Mouse (Mus musculus) stomach, embryonic 15.5 days (tissue): ENCODE results near the gene Mapk3. TPM values are rescaled to one million over a fixed set of nuclear protein-coding genes. Genes with fewer than 3 reads are reported as not detected.

Experiments used
- ATAC-seq: fragments of 200-750 bp; cut with Nextera tagmentation; 2 replicates; pipeline ENCODE4 v1.8.0; 2017; ENCODE audit warnings: low read depth, moderate number of reproducible peaks, moderate TSS enrichment; ENCODE audit not compliant: insufficient read depth, low FRiP score
- H3K27ac ChIP-seq: fragments of 300-500 bp; sonication (generic); 2 replicates; pipeline ENCODE4 v1.5.1; 2015; ENCODE audit warnings: mild to moderate bottlenecking, inconsistent platforms
- H3K27me3 ChIP-seq: fragments of 300-500 bp; sonication (generic); replicated peaks from 2 replicates; pipeline ENCODE4 v1.6.1; 2015; ENCODE audit warnings: inconsistent platforms
- H3K36me3 ChIP-seq: fragments of 300-500 bp; sonication (generic); 2 replicates; pipeline ENCODE4 v1.6.1; 2015; ENCODE audit warnings: inconsistent platforms
- H3K4me1 ChIP-seq: fragments of 300-500 bp; sonication (generic); 2 replicates; pipeline ENCODE4 v1.6.1; 2015; ENCODE audit warnings: inconsistent platforms
- H3K4me2 ChIP-seq: fragments of 300-500 bp; sonication (generic); 2 replicates; pipeline ENCODE4 v1.6.1; 2015; ENCODE audit warnings: mild to moderate bottlenecking, inconsistent platforms
- H3K4me3 ChIP-seq: fragments of 300-500 bp; sonication (generic); replicated peaks from 2 replicates; pipeline ENCODE4 v1.5.1; 2015; ENCODE audit warnings: inconsistent platforms
- H3K9ac ChIP-seq: fragments of 300-500 bp; sonication (generic); 2 replicates; pipeline ENCODE4 v1.6.1; 2015; ENCODE audit warnings: inconsistent platforms
- H3K9me3 ChIP-seq: fragments of 300-500 bp; sonication (generic); 2 replicates; pipeline ENCODE4 v1.6.1; 2016; ENCODE audit warnings: inconsistent platforms
- WGBS: fragments of 180-500 bp; shearing (Covaris S2); methylation state at CpG from one replicate; pipeline ENCODE4 v1.1.7; 2015; 5-methylcytosine and 5-hydroxymethylcytosine counted together
- polyA plus RNA-seq: library from polyadenylated mRNA; unstranded; fragments of >200 nt; fragmentation: Nextera tagmentation; extraction: Ambion mirVana; gene quantifications from 2 replicates; pipeline ENCODE4 v1.2.1, GENCODE M21; 2015

Gene Mapk3
- polyA plus RNA-seq, 1 experiment from 2014 or later: 99.9 TPM

DNA sequence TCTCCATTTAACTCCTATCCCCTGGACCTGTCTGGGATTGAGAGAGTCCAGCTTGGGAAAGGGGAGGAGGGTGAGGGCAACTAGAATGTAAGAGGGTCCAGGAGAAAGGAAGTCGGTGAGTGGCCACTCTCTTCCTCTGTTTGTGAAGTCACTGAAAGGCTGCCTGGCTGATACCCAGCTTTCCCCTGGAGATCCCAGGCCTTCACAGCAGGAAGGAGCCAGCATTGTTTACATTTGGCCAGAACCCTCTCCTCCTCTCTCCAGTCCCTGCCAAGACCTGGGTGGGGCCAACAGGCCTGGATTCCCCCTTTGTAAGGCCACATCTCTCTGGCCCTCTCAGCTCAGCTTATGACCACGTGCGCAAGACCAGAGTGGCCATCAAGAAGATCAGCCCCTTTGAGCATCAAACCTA, 996 bp downstream of the Mapk3 start:
- WGBS: 11% methylated on average over 3 of the region's 3 CpGs
- Histone ChIP-seq H3K4me2 (peak overlapping the region; percentile 88), H3K36me3 (peaks cover 31% of the 10 kb centered on the region), H3K9ac (peak overlapping the region; percentile 68), H3K9me3 (no peaks in the 10 kb centered on the region), H3K27ac (peak overlapping the region; percentile 97), H3K4me3 (peak overlapping the region; percentile 85), H3K27me3 (no peaks in the 10 kb centered on the region), H3K4me1 (peaks cover 37% of the 10 kb centered on the region)
- ATAC-seq: peak; percentile 67

DNA sequence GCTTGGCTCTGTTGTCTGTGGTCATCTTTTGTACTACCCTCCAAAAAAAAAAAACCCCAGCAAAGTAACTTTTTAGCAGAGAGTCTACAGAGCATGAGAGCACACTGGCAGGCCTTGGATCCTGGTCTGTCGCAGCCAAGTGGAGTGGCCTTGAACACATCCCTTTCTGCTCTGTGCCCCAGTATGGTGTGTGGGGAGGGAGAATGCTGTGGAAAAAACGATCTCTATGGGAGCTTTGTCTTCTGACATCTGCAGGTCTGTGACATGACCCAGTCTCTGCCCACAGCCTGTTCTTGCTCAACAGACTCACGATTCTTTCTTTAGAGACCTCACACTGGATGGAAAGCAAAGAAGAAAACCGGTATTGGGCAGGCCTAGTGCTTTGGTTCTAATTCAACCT, 1.6 kb downstream of the Mapk3 start:
- ATAC-seq: no peak
- H3K4me2 ChIP-seq: peak overlapping the region; percentile 88
- H3K4me3 ChIP-seq: peak overlapping the region; percentile 85
- peaks cover 32% of the 10 kb centered on the region for H3K36me3 ChIP-seq
- WGBS: 40% methylated on average over 4 of the region's 4 CpGs
- H3K27ac ChIP-seq: peak overlapping the region; percentile 97
- no peaks in the 10 kb centered on the region for H3K9me3 ChIP-seq
- peaks cover 40% of the 10 kb centered on the region for H3K4me1 ChIP-seq
- H3K9ac ChIP-seq: 0 out of 2 replicates have a peak overlapping the region, but pooled peaks have one; percentile 6
- H3K27me3 ChIP-seq: no peaks in the 10 kb centered on the region

DNA sequence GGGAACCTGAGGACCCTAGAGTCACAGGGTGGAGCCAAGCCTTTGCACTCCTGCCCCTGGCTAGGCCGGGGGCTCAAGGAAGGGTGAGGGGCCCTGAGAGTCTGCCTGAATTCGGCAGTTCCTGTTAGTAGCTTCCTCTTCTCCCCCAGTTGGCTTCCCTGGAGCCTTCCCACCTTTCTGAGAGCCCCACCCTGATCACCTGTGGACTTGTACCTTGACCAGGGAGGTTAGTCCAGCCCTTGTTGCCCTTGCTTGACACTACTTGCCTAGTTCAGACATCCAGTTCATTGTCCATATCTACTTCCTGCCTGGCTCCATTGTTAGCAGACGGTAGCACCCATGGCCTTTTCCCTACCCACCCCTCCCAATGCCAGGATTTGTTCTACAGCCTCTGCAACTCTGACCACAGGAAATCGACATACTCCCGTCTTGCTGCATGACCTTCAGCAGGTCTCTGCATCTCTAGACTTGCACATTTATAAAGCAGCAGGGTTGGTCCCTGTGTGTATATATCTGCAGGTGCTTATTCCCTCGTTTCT, 2.2 kb downstream of the Mapk3 start:
- ATAC-seq: no peak
- Histone ChIP-seq H3K36me3 (peaks cover 38% of the 10 kb centered on the region), H3K4me2 (peak overlapping the region; percentile 88), H3K4me1 (peaks cover 40% of the 10 kb centered on the region), H3K4me3 (0 out of 2 replicates have a peak overlapping the region, but pooled peaks have one; percentile 85), H3K9me3 (no peaks in the 10 kb centered on the region), H3K27ac (peak overlapping the region; percentile 97), H3K9ac (no peak overlapping the region), H3K27me3 (no peaks in the 10 kb centered on the region)
- 44% methylated on average over 6 of the region's 6 CpGs for WGBS

DNA sequence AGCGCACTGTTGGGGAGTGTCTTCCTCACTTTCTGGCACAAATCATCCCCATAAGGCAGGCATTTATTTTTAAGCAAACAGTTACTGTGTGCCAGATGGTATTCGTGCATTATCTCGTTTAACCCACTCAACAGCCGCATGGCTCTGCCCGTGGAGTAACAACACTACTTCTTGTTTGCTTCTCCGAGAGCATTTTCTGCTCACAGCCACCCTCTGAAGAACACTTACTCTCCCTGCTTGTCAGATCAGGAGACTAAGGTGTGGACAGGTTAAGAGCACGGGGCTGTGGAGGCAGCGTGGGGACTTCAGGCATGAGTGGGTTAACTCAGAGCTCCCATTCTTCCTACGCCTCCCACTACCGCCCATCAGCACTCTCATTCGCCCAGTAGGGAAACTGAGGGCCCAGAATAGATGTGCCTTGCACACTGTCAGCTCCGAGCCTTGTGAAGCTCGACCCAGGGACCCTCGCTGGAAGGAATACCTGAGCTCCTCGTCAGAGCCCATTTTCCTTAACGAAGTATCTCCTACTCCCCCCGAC, 3.1 kb downstream of the Mapk3 start:
- peak overlapping the region; percentile 97; the same call in 1 of the 2 replicates for H3K27ac ChIP-seq

DNA sequence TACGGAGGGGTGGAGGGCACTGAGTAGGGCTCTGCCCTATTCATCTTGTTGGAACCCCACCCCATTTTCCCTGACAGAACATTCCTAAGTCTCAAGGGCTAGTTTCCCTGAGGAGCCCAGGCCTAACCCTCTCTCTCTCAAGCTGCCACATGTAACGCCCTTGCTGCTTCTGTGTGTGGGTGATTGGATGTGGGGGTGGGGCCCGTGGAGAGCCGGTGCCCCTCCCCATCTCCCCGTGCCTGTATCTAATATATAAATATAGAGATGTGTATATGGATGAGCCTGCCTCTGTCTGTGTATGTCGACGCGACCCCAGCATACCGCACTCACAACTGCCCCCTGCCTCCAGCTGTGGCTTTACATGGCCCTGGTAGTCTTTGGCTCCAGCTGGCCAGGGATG, 6.1 kb downstream of the Mapk3 start:
- no peak for ATAC-seq
- peaks cover 36% of the 10 kb centered on the region for H3K4me1 ChIP-seq
- no peak overlapping the region for H3K9ac ChIP-seq
- no peak overlapping the region for H3K4me3 ChIP-seq
- H3K36me3 ChIP-seq: peaks cover 70% of the 10 kb centered on the region
- H3K27me3 ChIP-seq: no peaks in the 10 kb centered on the region
- H3K9me3 ChIP-seq: no peaks in the 10 kb centered on the region
- H3K27ac ChIP-seq: no peak overlapping the region
- H3K4me2 ChIP-seq: no peak overlapping the region
- 71% methylated on average over 9 of the region's 9 CpGs for WGBS

More for the DNA sequence above, 3.1 kb downstream of the Mapk3 start:
- Histone ChIP-seq H3K27me3 (no peaks in the 10 kb centered on the region), H3K9me3 (no peaks in the 10 kb centered on the region), H3K36me3 (peaks cover 47% of the 10 kb centered on the region), H3K4me2 (no peak overlapping the region), H3K4me3 (no peak overlapping the region), H3K4me1 (peaks cover 40% of the 10 kb centered on the region), H3K9ac (no peak overlapping the region)
- ATAC-seq: no peak
- 48% methylated on average over 17 of the region's 17 CpGs for WGBS

DNA sequence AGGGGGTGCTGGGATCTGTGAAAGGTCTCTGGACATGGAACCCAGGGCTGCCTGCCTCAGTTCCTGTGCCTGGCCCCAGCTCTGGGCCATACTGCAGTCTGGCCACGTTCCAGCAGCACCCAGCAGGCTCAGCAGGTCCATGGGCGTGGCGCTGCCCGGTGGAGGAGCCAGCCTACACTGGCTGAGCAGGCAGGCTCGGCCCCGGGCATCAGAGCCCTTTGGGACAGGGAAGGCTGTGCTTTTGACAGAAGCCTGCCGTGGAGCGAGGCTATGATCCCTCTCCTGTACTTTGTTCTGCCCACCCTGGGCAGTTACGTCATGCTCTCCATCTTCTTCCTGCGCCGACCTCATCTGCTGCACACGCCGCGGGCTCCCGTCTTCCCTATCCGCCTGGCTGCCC, 6.8 kb downstream of the Mapk3 start, which contains the start of gene Gdpd3:
Gdpd3 (plus strand) TSS at position 134 of the 400 bp plus-strand sequence.
- H3K9me3 ChIP-seq: no peaks in the 10 kb centered on the region
- no peaks in the 10 kb centered on the region for H3K27me3 ChIP-seq
- H3K27ac ChIP-seq: no peak within 1 kb of the TSS
- H3K36me3 ChIP-seq: peaks cover 70% of the 10 kb centered on the region
- 89% methylated on average over 16 of the region's 16 CpGs for WGBS
- 0 out of 2 replicates have a peak, but pooled peaks have one; percentile 48 for ATAC-seq
- H3K4me3 ChIP-seq: no peak within 1 kb of the TSS
- peaks cover 30% of the 10 kb centered on the region for H3K4me1 ChIP-seq
- no peak within 1 kb of the TSS for H3K4me2 ChIP-seq
- H3K9ac ChIP-seq: no peak within 1 kb of the TSS

GRCm38 (mm10) chr7:126767001-126767400, 7.6 kb downstream of the Mapk3 start:
- WGBS: 86% methylated on average over 8 of the region's 8 CpGs
- H3K36me3 ChIP-seq: peaks cover 66% of the 10 kb centered on the region
- H3K27me3 ChIP-seq: no peaks in the 10 kb centered on the region
- H3K27ac ChIP-seq: no peak overlapping the region
- H3K9me3 ChIP-seq: no peaks in the 10 kb centered on the region
- no peak overlapping the region for H3K4me2 ChIP-seq
- H3K9ac ChIP-seq: no peak overlapping the region
- peaks cover 22% of the 10 kb centered on the region for H3K4me1 ChIP-seq
- ATAC-seq: no peak
- H3K4me3 ChIP-seq: no peak overlapping the region

DNA sequence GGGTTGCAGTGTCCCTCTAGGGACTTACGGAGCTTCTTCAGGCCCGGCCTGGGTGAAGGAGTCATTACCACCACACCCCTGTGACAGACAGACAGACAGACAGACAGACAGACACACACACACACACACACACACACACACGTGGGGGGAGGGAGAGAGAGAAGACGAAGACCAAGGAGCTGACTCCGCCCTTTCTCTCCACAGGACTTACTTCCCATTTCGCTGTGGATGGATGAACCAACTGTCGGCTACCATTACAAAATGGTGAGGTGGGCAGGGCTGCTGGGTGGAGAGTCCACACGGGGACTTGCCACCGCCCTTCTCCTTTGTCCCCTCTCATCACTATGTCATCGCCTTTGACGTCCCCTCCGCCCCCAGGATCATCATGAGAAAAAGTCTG, 11.4 kb downstream of the Mapk3 start:
- Histone ChIP-seq H3K4me3 (no peak overlapping the region), H3K27ac (no peak overlapping the region), H3K4me2 (no peak overlapping the region), H3K4me1 (peaks cover 6% of the 10 kb centered on the region), H3K9me3 (no peaks in the 10 kb centered on the region), H3K36me3 (peaks cover 45% of the 10 kb centered on the region), H3K9ac (no peak overlapping the region), H3K27me3 (no peaks in the 10 kb centered on the region)
- ATAC-seq: no peak
- 73% methylated on average over 12 of the region's 12 CpGs for WGBS

- no peak overlapping the region for H3K9ac ChIP-seq
- peaks cover 23% of the 10 kb centered on the region for H3K4me1 ChIP-seq
- no peak overlapping the region for H3K27ac ChIP-seq
- no peak for ATAC-seq
- no peaks in the 10 kb centered on the region for H3K9me3 ChIP-seq
- WGBS: 77% methylated on average over 2 of the region's 2 CpGs
- H3K36me3 ChIP-seq: peaks cover 23% of the 10 kb centered on the region; the same call in 1 of the 2 replicates
- H3K4me3 ChIP-seq: no peak overlapping the region
- no peaks in the 10 kb centered on the region for H3K27me3 ChIP-seq
- no peak overlapping the region for H3K4me2 ChIP-seq
Measured at GRCm38 (mm10) chr7:126773351-126773750, 13.9 kb downstream of the Mapk3 start.

DNA sequence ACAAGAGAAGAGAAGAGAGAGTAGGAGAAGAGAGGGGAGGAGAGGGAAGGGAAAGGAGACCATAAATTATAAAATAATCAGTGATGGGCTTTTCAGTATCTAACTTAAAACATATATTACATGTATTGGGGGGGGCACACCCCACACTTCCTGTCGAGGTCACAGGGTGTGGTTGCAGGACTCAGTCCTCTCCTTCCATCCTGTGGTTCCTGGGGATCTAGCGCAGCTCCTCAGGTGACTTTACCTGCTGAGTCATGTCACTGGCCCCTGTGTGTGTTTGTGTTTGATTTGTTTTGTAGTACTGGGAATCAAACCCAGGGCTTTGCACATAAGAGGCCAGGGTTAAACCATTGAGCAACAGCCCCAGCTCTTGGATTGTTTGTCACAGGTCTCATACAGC, 15.1 kb downstream of the Mapk3 start:
- no peak overlapping the region for H3K4me3 ChIP-seq
- H3K9me3 ChIP-seq: no peaks in the 10 kb centered on the region
- 67% methylated on average over 2 of the region's 2 CpGs for WGBS
- H3K4me1 ChIP-seq: peaks cover 26% of the 10 kb centered on the region
- peaks cover 16% of the 10 kb centered on the region; the same call in 1 of the 2 replicates for H3K36me3 ChIP-seq
- H3K27me3 ChIP-seq: no peaks in the 10 kb centered on the region
- no peak overlapping the region for H3K4me2 ChIP-seq
- no peak overlapping the region for H3K27ac ChIP-seq
- no peak for ATAC-seq
- no peak overlapping the region for H3K9ac ChIP-seq

DNA sequence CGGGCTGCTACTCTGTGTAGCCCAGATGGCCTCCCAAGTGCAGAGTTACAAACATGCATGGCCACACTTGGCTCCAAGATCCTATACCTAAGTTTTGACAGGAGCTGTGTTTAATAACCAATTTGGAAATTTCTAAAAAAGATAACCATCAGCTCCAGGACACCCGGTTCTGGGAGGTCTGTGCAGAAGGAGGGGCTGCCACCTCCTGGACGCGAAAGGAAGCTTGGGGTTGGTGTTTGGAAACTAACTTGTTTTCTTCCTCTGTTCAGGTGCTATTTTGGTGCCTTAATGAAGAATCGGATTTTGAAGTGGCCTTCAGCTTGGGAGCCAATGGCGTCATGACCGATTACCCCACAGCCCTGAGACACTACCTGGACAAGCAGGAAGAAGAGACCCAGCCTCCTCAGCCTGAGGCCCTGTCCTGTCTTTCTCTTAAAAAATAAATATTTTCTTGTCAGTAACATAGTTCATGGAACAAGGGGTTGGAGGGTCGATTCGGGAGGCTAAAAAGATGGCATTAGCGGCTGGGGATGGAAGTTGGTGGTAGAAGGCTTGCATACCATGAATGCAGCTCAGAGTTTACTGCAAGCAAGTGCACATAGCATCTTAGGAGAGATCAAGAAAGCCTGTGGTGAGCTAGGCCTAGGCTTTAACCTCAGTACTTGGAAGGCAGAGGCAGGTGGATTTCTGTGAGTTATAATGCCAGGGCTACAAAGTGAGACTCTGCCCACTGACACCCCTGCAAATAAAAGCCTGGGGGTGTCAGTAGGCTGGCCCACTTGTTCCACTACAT, 16.0 kb downstream of the Mapk3 start:
- ATAC-seq: no peak
- Histone ChIP-seq H3K9ac (no peak overlapping the region), H3K4me1 (peaks cover 33% of the 10 kb centered on the region), H3K27ac (peak overlapping the region; percentile 86), H3K27me3 (no peaks in the 10 kb centered on the region), H3K4me2 (no peak overlapping the region), H3K36me3 (peaks cover 7% of the 10 kb centered on the region; the same call in 1 of the 2 replicates), H3K4me3 (no peak overlapping the region), H3K9me3 (no peaks in the 10 kb centered on the region)
- WGBS: 73% methylated on average over 10 of the region's 10 CpGs

GRCm38 (mm10) chr7:126775978-126776234, 16.5 kb downstream of the Mapk3 start:
- Histone ChIP-seq H3K4me1 (peaks cover 38% of the 10 kb centered on the region), H3K27ac (peak overlapping the region; percentile 86), H3K4me3 (peak overlapping the region; percentile 63), H3K27me3 (no peaks in the 10 kb centered on the region), H3K36me3 (0 out of 2 replicates have a peak, but pooled peaks cover 2% of the 10 kb centered on the region), H3K9me3 (no peaks in the 10 kb centered on the region), H3K4me2 (peak overlapping the region; percentile 90), H3K9ac (no peak overlapping the region)
- no peak for ATAC-seq
- 53% methylated on average over 3 of the region's 3 CpGs for WGBS
